Mouse (Mus musculus): ENCODE measurements around the gene Abi1. TPM values are rescaled to one million over a fixed set of nuclear protein-coding genes. Genes with fewer than 3 reads are reported as not detected.
"Not testable (repeated sequence)": the region's sequence is repeated elsewhere in the genome, so short reads cannot be mapped to it uniquely, and the experiment has no call there.

Abi1 gene
- polyA plus RNA-seq, 1 experiment = 104 TPM

DNA sequence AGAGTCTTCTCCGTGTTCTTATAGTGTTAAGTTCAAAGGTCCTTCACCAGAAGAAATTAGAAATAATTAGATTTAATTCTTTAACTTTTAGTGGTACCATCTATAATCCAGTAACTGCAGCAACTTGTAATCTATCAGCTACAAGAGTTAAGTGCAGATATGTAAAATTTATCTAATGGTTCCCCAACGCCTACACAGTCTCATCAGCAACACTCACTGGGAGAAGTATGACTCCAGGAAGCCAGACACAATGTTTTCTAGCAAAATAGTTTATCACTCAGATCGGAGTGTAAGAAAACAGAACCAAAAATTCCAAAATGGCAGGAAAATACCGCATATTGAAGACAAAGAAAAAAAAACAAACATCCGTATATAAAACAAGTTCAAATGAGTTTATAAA, 84.1 kb downstream of the Abi1 start:
- Histone ChIP-seq H3K36me3 (ENCODE audit: control insufficient read depth, insufficient read depth, low read length, poor library complexity, severe bottlenecking) (no peaks in the 10 kb centered on the region), H3K27ac (ENCODE audit: insufficient read depth, low read length) (no peak overlapping the region), H3K9me3 (replicated peaks; ENCODE audit: control insufficient read depth, insufficient read depth, low read length, poor library complexity, severe bottlenecking) (no peaks in the 10 kb centered on the region), H3K4me3 (ENCODE audit: low read depth, low read length) (no peak overlapping the region), H3K27me3 (ENCODE audit: control insufficient read depth, insufficient read depth, low read length, poor library complexity, severe bottlenecking) (no peaks in the 10 kb centered on the region), H3K4me1 (ENCODE audit: control insufficient read depth, insufficient read depth, low read length) (no peaks in the 10 kb centered on the region), H3K9ac (ENCODE audit: low read depth, poor library complexity, severe bottlenecking) (no peak overlapping the region)
- no peak for TF ChIP-seq CTCF (IDR thresholded peaks at IDR 0.05; ENCODE audit: low read depth, low read length)
- no peak for TF ChIP-seq EP300 (IDR thresholded peaks at IDR 0.05; ENCODE audit: insufficient read depth, low read depth, low read length)
- no peak for TF ChIP-seq POLR2A (IDR thresholded peaks at IDR 0.05; ENCODE audit: insufficient read depth, low read length)

DNA sequence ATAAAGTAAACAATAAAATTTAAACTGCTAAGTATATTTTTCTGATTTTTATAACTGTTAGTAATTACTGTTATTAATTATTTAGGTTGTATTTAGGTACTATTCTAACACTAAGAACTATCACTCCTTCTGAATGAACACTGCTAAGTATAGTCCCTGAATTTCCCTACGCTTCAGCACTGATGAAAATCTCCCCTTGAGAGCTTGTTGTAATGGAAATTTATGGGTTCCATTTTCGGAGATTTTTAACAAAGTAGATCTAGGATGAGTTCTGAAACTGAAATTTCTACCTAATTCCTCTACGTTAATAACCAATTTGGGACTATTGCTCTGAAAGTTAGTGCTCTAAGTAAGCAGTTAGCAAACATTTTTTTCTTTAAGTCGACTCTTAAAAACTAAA, 85.8 kb downstream of the Abi1 start:
- no peaks in the 10 kb centered on the region for H3K4me1 ChIP-seq (ENCODE audit: control insufficient read depth, insufficient read depth, low read length)
- no peak overlapping the region for H3K27ac ChIP-seq (ENCODE audit: insufficient read depth, low read length)
- H3K36me3 ChIP-seq (ENCODE audit: control insufficient read depth, insufficient read depth, low read length, poor library complexity, severe bottlenecking) = no peaks in the 10 kb centered on the region
- H3K4me3 ChIP-seq (ENCODE audit: low read depth, low read length) = no peak overlapping the region
- no peak for TF ChIP-seq POLR2A (IDR thresholded peaks at IDR 0.05; ENCODE audit: insufficient read depth, low read length)
- no peak for TF ChIP-seq EP300 (IDR thresholded peaks at IDR 0.05; ENCODE audit: insufficient read depth, low read depth, low read length)
- no peak for TF ChIP-seq CTCF (IDR thresholded peaks at IDR 0.05; ENCODE audit: low read depth, low read length)
- no peak overlapping the region for H3K9ac ChIP-seq (ENCODE audit: low read depth, poor library complexity, severe bottlenecking)
- H3K27me3 ChIP-seq (ENCODE audit: control insufficient read depth, insufficient read depth, low read length, poor library complexity, severe bottlenecking) = no peaks in the 10 kb centered on the region
- no peaks in the 10 kb centered on the region for H3K9me3 ChIP-seq (replicated peaks; ENCODE audit: control insufficient read depth, insufficient read depth, low read length, poor library complexity, severe bottlenecking)

DNA sequence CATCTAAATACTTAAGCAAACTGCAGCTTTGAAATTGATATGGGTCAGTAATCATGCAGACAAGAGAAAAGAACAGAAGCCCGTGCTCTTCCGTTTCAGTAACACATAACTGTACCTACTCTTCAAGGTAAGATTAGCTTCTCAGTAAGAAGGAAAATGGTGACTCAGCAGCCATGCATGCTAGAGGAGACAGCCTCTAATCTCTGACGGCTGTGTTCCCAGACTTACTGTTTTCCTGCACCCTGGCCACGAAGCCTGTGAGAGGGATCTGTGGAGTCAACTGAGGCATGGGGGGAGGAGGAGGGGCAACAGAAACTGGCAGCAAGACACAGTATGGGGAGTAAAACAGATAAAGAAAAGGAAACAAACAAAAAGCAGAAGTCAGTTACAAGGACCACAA, 90.1 kb downstream of the Abi1 start:
- no peak overlapping the region for H3K27ac ChIP-seq (ENCODE audit: insufficient read depth, low read length)
- no peak overlapping the region for H3K9ac ChIP-seq (ENCODE audit: low read depth, poor library complexity, severe bottlenecking)
- H3K4me3 ChIP-seq (ENCODE audit: low read depth, low read length) = no peak overlapping the region
- no peaks in the 10 kb centered on the region for H3K27me3 ChIP-seq (ENCODE audit: control insufficient read depth, insufficient read depth, low read length, poor library complexity, severe bottlenecking)
- H3K9me3 ChIP-seq (replicated peaks; ENCODE audit: control insufficient read depth, insufficient read depth, low read length, poor library complexity, severe bottlenecking) = no peaks in the 10 kb centered on the region
- no peaks in the 10 kb centered on the region for H3K4me1 ChIP-seq (ENCODE audit: control insufficient read depth, insufficient read depth, low read length)
- no peaks in the 10 kb centered on the region for H3K36me3 ChIP-seq (ENCODE audit: control insufficient read depth, insufficient read depth, low read length, poor library complexity, severe bottlenecking)
- TF ChIP-seq POLR2A (IDR thresholded peaks at IDR 0.05; ENCODE audit: insufficient read depth, low read length) = no peak
- TF ChIP-seq CTCF (IDR thresholded peaks at IDR 0.05; ENCODE audit: low read depth, low read length) = no peak

DNA sequence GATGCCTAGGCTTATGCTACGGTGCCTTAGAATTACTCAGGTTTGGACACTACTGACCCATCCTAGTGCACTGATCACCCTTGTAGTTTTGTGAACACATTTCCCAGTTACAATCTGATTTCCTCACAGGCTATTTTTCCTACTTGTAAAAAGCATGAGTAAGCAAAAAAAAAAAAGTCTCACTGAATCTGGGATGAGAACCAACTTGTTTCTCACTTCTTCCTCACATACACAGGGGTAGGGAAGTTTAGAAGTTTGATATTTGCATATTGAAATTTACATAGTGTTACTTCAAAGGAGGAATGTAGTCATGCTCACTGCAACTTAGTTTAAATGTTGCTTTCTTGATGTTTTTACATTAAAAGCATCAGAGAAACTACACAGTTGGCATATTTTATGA, 106.5 kb downstream of the Abi1 start:
- Histone ChIP-seq H3K27ac (ENCODE audit: insufficient read depth, low read length) (no peak overlapping the region), H3K4me1 (ENCODE audit: control insufficient read depth, insufficient read depth, low read length) (no peaks in the 10 kb centered on the region), H3K9ac (ENCODE audit: low read depth, poor library complexity, severe bottlenecking) (no peak overlapping the region), H3K9me3 (replicated peaks; ENCODE audit: control insufficient read depth, insufficient read depth, low read length, poor library complexity, severe bottlenecking) (no peaks in the 10 kb centered on the region), H3K27me3 (ENCODE audit: control insufficient read depth, insufficient read depth, low read length, poor library complexity, severe bottlenecking) (no peaks in the 10 kb centered on the region), H3K36me3 (ENCODE audit: control insufficient read depth, insufficient read depth, low read length, poor library complexity, severe bottlenecking) (peaks cover 19% of the 10 kb centered on the region), H3K4me3 (ENCODE audit: low read depth, low read length) (no peak overlapping the region)
- TF ChIP-seq CTCF (IDR thresholded peaks at IDR 0.05; ENCODE audit: low read depth, low read length) (no peak), EP300 (IDR thresholded peaks at IDR 0.05; ENCODE audit: insufficient read depth, low read depth, low read length) (no peak), POLR2A (IDR thresholded peaks at IDR 0.05; ENCODE audit: insufficient read depth, low read length) (no peak)

DNA sequence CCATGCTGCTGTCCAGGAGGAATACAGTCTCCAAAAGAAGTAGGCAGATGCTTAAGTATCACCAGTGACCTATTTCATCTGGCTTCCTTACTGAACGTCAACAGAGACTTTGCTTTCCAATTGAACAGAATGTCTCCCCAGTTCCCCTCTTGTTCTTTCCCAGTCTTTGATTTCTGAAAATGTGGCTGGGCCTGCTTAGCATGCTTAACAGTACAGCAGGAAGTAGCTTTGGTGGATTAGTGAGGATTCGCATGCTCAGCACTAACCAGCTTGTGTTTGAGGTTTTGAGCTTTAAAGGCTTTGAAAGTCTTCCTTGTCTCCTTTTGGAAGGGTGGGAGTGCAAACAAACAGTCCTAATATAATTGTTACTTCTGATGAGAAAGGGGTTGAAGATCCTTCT, 111.8 kb downstream of the Abi1 start:
- no peaks in the 10 kb centered on the region for H3K27me3 ChIP-seq (ENCODE audit: control insufficient read depth, insufficient read depth, low read length, poor library complexity, severe bottlenecking)
- H3K4me3 ChIP-seq (ENCODE audit: low read depth, low read length) = no peak overlapping the region
- H3K4me1 ChIP-seq (ENCODE audit: control insufficient read depth, insufficient read depth, low read length) = no peaks in the 10 kb centered on the region
- no peaks in the 10 kb centered on the region for H3K9me3 ChIP-seq (replicated peaks; ENCODE audit: control insufficient read depth, insufficient read depth, low read length, poor library complexity, severe bottlenecking)
- H3K36me3 ChIP-seq (ENCODE audit: control insufficient read depth, insufficient read depth, low read length, poor library complexity, severe bottlenecking) = peaks cover 17% of the 10 kb centered on the region
- H3K27ac ChIP-seq (ENCODE audit: insufficient read depth, low read length) = no peak overlapping the region
- no peak overlapping the region for H3K9ac ChIP-seq (ENCODE audit: low read depth, poor library complexity, severe bottlenecking)
- TF ChIP-seq POLR2A (IDR thresholded peaks at IDR 0.05; ENCODE audit: insufficient read depth, low read length) (no peak), CTCF (IDR thresholded peaks at IDR 0.05; ENCODE audit: low read depth, low read length) (no peak), EP300 (IDR thresholded peaks at IDR 0.05; ENCODE audit: insufficient read depth, low read depth, low read length) (no peak)

DNA sequence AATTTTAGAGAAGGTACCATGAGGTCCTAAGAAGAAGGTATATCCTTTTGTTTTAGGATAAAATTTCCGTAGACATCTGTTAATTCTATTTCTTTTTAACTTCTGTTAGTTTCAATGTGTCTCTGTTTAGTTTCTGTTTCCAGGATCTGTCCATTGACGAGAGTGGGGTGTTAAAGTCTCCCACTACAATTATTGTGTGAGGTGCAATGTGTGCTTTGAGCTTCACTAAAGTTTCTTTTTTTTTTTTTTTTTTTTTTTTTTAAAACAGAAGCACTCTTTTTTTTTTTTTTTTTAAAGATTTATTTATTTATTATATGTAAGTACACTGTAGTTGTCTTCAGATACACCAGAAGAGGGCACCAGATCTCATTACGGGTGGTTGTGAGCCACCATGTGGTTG, 114.1 kb downstream of the Abi1 start:
- not testable (repeated sequence) for H3K27me3 ChIP-seq (ENCODE audit: control insufficient read depth, insufficient read depth, low read length, poor library complexity, severe bottlenecking); H3K4me1 ChIP-seq (ENCODE audit: control insufficient read depth, insufficient read depth, low read length); H3K9me3 ChIP-seq (replicated peaks; ENCODE audit: control insufficient read depth, insufficient read depth, low read length, poor library complexity, severe bottlenecking); H3K27ac ChIP-seq (ENCODE audit: insufficient read depth, low read length); H3K9ac ChIP-seq (ENCODE audit: low read depth, poor library complexity, severe bottlenecking); H3K4me3 ChIP-seq (ENCODE audit: low read depth, low read length)
- H3K36me3 ChIP-seq (ENCODE audit: control insufficient read depth, insufficient read depth, low read length, poor library complexity, severe bottlenecking) = peaks cover 17% of the 10 kb centered on the region

All from ES-Bruce4 (cell line).